Mouse (Mus musculus) liver, adult 2 months (tissue): ENCODE data around the gene Cort.

ENCODE experiments used
- CTCF ChIP-seq: fragments of 200-500 bp; IDR thresholded peaks from 2 replicates; pipeline ENCODE4 v1.5.1; 2011; ENCODE audit warnings: low read depth, low read length, control low read depth
- POLR2A ChIP-seq: fragments of 200-500 bp; IDR thresholded peaks from 2 replicates; pipeline ENCODE4 v1.6.1; 2011; ENCODE audit warnings: low read length, control low read depth; ENCODE audit not compliant: insufficient read depth; ENCODE audit errors: extremely low read depth

- TF ChIP-seq CTCF (no peak), POLR2A (no peak)
Observed at GRCm38 (mm10) chr4:149149196-149149595, 22.6 kb upstream of the Cort start.
